Mouse (Mus musculus) myocyte (in vitro differentiated cells): ENCODE data around the gene Ccdc160. TPM values are rescaled to one million over a fixed set of nuclear protein-coding genes. Genes with fewer than 3 reads are reported as not detected.

Experiments used
- H3K27me3 ChIP-seq: one replicate; pipeline ENCODE4 v1.6.1; 2011; ENCODE audit not compliant: control insufficient read depth, insufficient read depth, insufficient read length
- H3K36me3 ChIP-seq: one replicate; pipeline ENCODE4 v1.6.1; 2011; ENCODE audit not compliant: control insufficient read depth, insufficient read depth
- H3K4me2 ChIP-seq: one replicate; pipeline ENCODE4 v1.6.1; 2011; ENCODE audit warnings: low read depth, control low read depth
- H3K4me3 ChIP-seq: one replicate; pipeline ENCODE4 v1.5.1; 2011; ENCODE audit warnings: mild to moderate bottlenecking, control low read depth, moderate library complexity
- H3K79me2 ChIP-seq: one replicate; pipeline ENCODE4 v1.6.1; 2011; ENCODE audit not compliant: control insufficient read depth, insufficient read depth
- H3ac ChIP-seq: one replicate; pipeline ENCODE4 v1.6.1; 2011; ENCODE audit not compliant: control insufficient read depth, insufficient read length
- CEBPB ChIP-seq: IDR thresholded peaks from 2 replicates; pipeline ENCODE4 v1.6.1; 2011; ENCODE audit warnings: mild to moderate bottlenecking, moderate library complexity; ENCODE audit not compliant: poor library complexity, insufficient read depth, severe bottlenecking
- E2F4 ChIP-seq: IDR thresholded peaks from one replicate; pipeline ENCODE4 v1.6.1; 2011; ENCODE audit warnings: mild to moderate bottlenecking, control low read depth, moderate library complexity; ENCODE audit not compliant: insufficient read depth
- MAX ChIP-seq: IDR thresholded peaks from one replicate; pipeline ENCODE4 v1.6.1; 2011; ENCODE audit warnings: low read depth, mild to moderate bottlenecking, control low read depth
- MYOD1 ChIP-seq, 3 experiments: IDR thresholded peaks; one replicate each; pipeline ENCODE4 v1.6.1; 2011; ENCODE audit warnings: control low read depth in 2 of 3, low read depth in 2 of 3, mild to moderate bottlenecking in 2 of 3, moderate library complexity in 1 of 3; ENCODE audit not compliant: insufficient read length in 2 of 3, control insufficient read depth in 1 of 3
- MYOG ChIP-seq, 3 experiments: IDR thresholded peaks; one replicate each; pipeline ENCODE4 v1.6.1; 2011; ENCODE audit warnings: control low read depth in 2 of 3, low read depth in 2 of 3, mild to moderate bottlenecking in 2 of 3; ENCODE audit not compliant: insufficient read length in 2 of 3, control insufficient read depth in 1 of 3, insufficient read depth in 1 of 3
- POLR2A ChIP-seq: IDR thresholded peaks from one replicate; pipeline ENCODE4 v1.6.1; 2011; ENCODE audit warnings: low read depth, mild to moderate bottlenecking, control low read depth, moderate library complexity; ENCODE audit not compliant: insufficient read length
- POLR2AphosphoS2 ChIP-seq: IDR thresholded peaks from one replicate; pipeline ENCODE4 v1.6.1; 2011; ENCODE audit warnings: low read depth, control low read depth; ENCODE audit not compliant: insufficient read length
- REST ChIP-seq: IDR thresholded peaks from one replicate; pipeline ENCODE4 v1.6.1; 2011; ENCODE audit warnings: mild to moderate bottlenecking, control low read depth, moderate library complexity; ENCODE audit not compliant: insufficient read depth, insufficient read length
- SRF ChIP-seq: IDR thresholded peaks from one replicate; pipeline ENCODE4 v1.6.1; 2011; ENCODE audit warnings: low read depth; ENCODE audit not compliant: control insufficient read depth, insufficient read length
- TCF12 ChIP-seq: IDR thresholded peaks from one replicate; pipeline ENCODE4 v1.6.1; 2011; ENCODE audit warnings: mild to moderate bottlenecking, control low read depth; ENCODE audit not compliant: poor library complexity, insufficient read depth, severe bottlenecking
- TCF3 ChIP-seq: IDR thresholded peaks from one replicate; pipeline ENCODE4 v1.6.1; 2011; ENCODE audit warnings: low read depth, control low read depth; ENCODE audit not compliant: insufficient read length
- USF1 ChIP-seq: IDR thresholded peaks from one replicate; pipeline ENCODE4 v1.6.1; 2011; ENCODE audit warnings: low read depth, mild to moderate bottlenecking, control low read depth, moderate library complexity
- polyA plus RNA-seq: library from polyadenylated mRNA; unstranded; fragments of >200 nt; fragmentation: generic; extraction: Trizol; gene quantifications from one replicate; pipeline ENCODE4 v1.2.1, GENCODE M21; 2012; ENCODE audit warnings: missing spikeins

The Ccdc160 gene
- polyA plus RNA-seq, 1 experiment: not detected

DNA sequence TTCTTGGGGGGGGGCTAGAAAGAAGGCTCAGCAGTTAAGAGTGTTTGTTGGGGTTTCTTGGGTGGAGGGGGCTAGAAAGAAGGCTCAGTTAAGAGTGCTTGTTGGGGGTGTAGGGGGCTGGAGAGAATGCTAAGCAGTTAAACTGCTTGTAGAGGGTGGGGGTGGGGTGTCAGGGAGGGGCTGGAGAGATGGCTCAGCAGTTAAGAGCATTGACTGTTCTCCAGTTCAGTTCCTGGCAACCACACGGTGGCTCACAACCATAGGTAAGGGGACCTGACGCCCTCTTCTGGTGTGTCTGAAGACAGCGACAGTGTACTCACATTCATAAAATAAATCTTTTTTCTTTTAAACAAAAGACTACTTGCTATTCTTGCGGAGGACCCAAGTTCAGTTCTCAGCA lies 28.8 kb upstream of the Ccdc160 start:
- TF ChIP-seq TCF12: no peak
- no peak for TF ChIP-seq USF1
- no peak for TF ChIP-seq MYOD1 (IDR thresholded peaks at IDR 0.05; ENCODE audit: control insufficient read depth in 1 of 3, insufficient read length in 2 of 3, low read depth in 2 of 3)
- no peak for TF ChIP-seq TCF3
- TF ChIP-seq MAX: no peak
- no peak for TF ChIP-seq SRF
- no peak for TF ChIP-seq CEBPB
- TF ChIP-seq MYOG (IDR thresholded peaks at IDR 0.05; ENCODE audit: control insufficient read depth in 1 of 3, insufficient read depth in 1 of 3, insufficient read length in 2 of 3, low read depth in 2 of 3): no peak
- TF ChIP-seq POLR2A: no peak
- no peak for TF ChIP-seq POLR2AphosphoS2
- no peak for TF ChIP-seq REST
- no peak for TF ChIP-seq E2F4
- H3K4me2 ChIP-seq: no peak overlapping the region
- no peak overlapping the region for H3K4me3 ChIP-seq
- no peaks in the 10 kb centered on the region for H3K27me3 ChIP-seq
- H3ac ChIP-seq: no peak overlapping the region
- H3K36me3 ChIP-seq: no peaks in the 10 kb centered on the region
- H3K79me2 ChIP-seq: no peaks in the 10 kb centered on the region

DNA sequence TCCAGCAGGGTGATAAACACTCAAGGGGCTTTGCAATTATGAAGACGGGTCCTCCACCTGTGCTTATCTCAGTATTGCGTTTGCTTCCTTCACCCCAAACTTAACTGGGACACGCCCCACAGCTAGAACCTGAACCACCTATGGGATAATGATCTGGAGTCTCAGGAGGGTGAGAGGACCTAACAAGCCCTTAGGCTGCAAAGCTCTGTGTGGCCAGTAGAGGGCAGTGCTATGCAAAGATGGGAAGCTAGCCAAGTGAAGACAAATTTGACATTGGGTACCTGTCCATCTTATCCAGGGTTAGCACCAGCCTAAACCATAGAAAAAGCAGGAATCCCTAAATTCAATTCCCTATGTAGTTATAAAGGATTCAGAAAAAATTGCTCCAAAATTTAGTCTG lies 15.0 kb upstream of the Ccdc160 start:
- Histone ChIP-seq H3K4me3 (no peak overlapping the region), H3K36me3 (no peaks in the 10 kb centered on the region), H3K4me2 (no peak overlapping the region), H3K27me3 (no peaks in the 10 kb centered on the region), H3ac (no peak overlapping the region), H3K79me2 (no peaks in the 10 kb centered on the region)
- TF ChIP-seq TCF12 (no peak), USF1 (no peak), POLR2A (no peak), REST (no peak), CEBPB (no peak), MAX (no peak), E2F4 (no peak), TCF3 (no peak), SRF (no peak), MYOD1 (IDR thresholded peaks at IDR 0.05; ENCODE audit: control insufficient read depth in 1 of 3, insufficient read length in 2 of 3, low read depth in 2 of 3) (no peak), POLR2AphosphoS2 (no peak)

DNA sequence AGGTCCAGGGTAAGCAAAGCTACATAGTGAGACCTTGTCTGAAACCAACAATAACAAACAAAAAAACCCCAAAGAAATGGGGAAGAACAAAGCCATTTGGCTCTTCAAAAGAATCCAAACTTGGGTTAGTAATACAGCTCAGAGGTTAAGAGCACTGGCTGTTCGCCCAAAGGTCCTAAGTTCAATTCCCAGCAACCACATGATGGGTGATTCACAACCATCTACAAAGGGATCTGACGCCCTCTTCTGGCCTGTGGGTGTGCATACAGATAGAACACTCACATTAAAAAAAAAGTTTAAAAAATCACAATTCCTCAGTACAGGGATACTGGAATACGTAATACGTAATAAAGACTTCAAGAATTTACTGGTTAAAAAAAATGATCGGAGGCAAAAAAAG lies 13.3 kb upstream of the Ccdc160 start:
- Histone ChIP-seq H3K4me2 (no peak overlapping the region), H3K79me2 (no peaks in the 10 kb centered on the region), H3K4me3 (no peak overlapping the region), H3K27me3 (no peaks in the 10 kb centered on the region), H3K36me3 (no peaks in the 10 kb centered on the region), H3ac (no peak overlapping the region)
- TF ChIP-seq POLR2AphosphoS2 (no peak), CEBPB (no peak), SRF (no peak), MAX (no peak), TCF3 (no peak), MYOD1 (IDR thresholded peaks at IDR 0.05; ENCODE audit: control insufficient read depth in 1 of 3, insufficient read length in 2 of 3, low read depth in 2 of 3) (no peak), POLR2A (no peak), REST (no peak), TCF12 (no peak), USF1 (no peak), MYOG (IDR thresholded peaks at IDR 0.05; ENCODE audit: control insufficient read depth in 1 of 3, insufficient read depth in 1 of 3, insufficient read length in 2 of 3, low read depth in 2 of 3) (no peak), E2F4 (no peak)

DNA sequence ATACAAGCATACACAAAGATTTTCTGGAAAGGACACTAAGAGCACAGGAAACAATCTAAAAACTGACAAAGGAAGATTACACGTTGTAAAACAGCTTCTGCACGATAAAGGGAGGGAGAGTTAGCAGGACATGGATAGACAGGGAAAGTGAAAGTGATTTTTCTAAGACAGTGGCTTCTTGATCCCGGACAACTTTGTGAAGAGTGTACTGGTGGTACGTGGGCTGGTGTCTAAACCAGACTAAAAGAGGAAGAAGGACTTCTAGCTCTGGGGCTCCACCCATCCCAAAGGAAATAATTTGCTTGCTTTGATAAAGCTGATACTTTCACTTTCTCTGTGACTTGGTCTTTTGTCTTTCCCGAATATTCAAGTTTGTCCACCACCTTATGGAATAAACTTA lies 7.1 kb upstream of the Ccdc160 start:
- Histone ChIP-seq H3K4me2 (peak overlapping the region; percentile 27), H3K4me3 (no peak overlapping the region), H3ac (no peak overlapping the region), H3K79me2 (no peaks in the 10 kb centered on the region), H3K36me3 (no peaks in the 10 kb centered on the region), H3K27me3 (no peaks in the 10 kb centered on the region)
- TF ChIP-seq MYOG (IDR thresholded peaks at IDR 0.05; ENCODE audit: control insufficient read depth in 1 of 3, insufficient read depth in 1 of 3, insufficient read length in 2 of 3, low read depth in 2 of 3) (no peak), SRF (no peak), CEBPB (no peak), POLR2A (no peak), REST (no peak), TCF12 (no peak), MYOD1 (IDR thresholded peaks at IDR 0.05; ENCODE audit: control insufficient read depth in 1 of 3, insufficient read length in 2 of 3, low read depth in 2 of 3) (no peak), MAX (no peak), USF1 (no peak), TCF3 (no peak), POLR2AphosphoS2 (no peak), E2F4 (no peak)
